Mouse (Mus musculus): Measurements from ENCODE around the gene Zdhhc22.

- TF ChIP-seq CTCF (IDR thresholded peaks at IDR 0.05) (no peak), POLR2A (IDR thresholded peaks at IDR 0.05; ENCODE audit: insufficient read depth, low read depth, low read length) (no peak), EP300 (IDR thresholded peaks at IDR 0.05; ENCODE audit: insufficient read depth, low read depth, low read length) (no peak)
Observed at GRCm38 (mm10) chr12:86947681-86948401, 42.4 kb downstream of the Zdhhc22 start.
